Mouse (Mus musculus): Measurements from ENCODE around the gene Plppr2. TPM values are rescaled to one million over a fixed set of nuclear protein-coding genes. Genes with fewer than 3 reads are reported as not detected.
A peak's percentile ranks its signal among the peaks of the same experiment; 100 is the strongest.

Plppr2 gene
- polyA plus RNA-seq, 1 experiment from 2014 or later = 7.0 TPM

DNA sequence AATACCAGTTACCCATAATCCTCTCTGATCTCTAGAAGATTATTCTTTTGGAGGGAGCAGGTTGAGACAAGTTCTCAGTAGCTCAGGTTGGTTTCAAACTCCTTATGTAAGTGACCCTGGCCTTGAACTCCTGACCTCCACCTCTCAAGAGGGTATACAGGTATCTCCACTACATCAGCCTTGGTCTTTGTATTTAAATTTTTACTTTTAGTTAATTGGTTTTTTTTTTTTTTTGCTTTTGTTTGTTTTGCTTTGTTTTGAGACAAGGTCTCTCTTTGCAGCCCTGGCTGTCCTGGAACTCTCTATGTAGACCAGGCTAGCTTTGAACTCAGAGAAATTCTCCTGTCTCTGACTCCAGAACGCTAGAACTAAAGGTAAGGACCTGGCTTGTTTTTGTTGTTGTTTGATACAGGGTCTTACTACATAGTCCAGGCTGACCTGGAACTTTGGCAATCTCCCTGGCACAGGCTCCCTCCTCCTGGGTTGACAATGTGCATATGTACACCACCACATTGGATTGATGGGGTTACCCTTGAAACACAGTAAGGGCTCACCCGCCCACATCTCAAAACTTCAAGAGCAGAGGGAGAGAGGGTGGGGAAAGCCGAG lies 13.2 kb upstream of the Plppr2 start:
- no peak for DNase-seq (ENCODE audit: low spot score)

DNA sequence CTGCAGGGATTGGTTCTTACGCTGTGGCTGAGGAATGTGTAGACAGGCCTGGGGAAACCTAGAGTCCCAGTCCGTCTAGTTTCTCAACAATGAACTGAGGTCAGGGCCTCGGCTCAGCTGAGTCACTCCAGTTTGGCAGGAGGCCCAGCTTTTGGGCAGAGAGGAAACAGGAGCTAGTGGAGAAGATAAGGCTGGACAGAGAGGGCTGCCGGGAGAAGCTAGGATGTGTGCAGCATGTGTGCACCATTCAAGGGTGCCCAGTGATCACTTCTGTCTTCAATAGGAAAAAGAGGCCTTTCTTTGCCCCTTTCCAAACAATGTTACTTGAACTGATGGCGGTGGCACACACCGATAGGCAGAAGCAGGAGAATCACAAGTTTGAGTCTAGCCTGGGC lies 12.7 kb upstream of the Plppr2 start:
- H3K4me3 ChIP-seq = peak overlapping the region; percentile 18
- peaks cover 6% of the 10 kb centered on the region for H3K36me3 ChIP-seq
- H3K27ac ChIP-seq = peak overlapping the region; percentile 64; the same call in 1 of the 2 replicates
- DNase-seq (ENCODE audit: low spot score) = peak; percentile 94
- no peaks in the 10 kb centered on the region for H3K27me3 ChIP-seq (ENCODE audit: insufficient read depth, poor library complexity, severe bottlenecking)
- H3K4me1 ChIP-seq = peaks cover 21% of the 10 kb centered on the region
- no peaks in the 10 kb centered on the region for H3K9me3 ChIP-seq
- WGBS = 37% methylated on average over 6 of the region's 6 CpGs

More for the DNA sequence above, 13.2 kb upstream of the Plppr2 start:
- Histone ChIP-seq H3K27me3 (ENCODE audit: insufficient read depth, poor library complexity, severe bottlenecking) (no peaks in the 10 kb centered on the region), H3K27ac (peak overlapping the region; percentile 64), H3K9me3 (no peaks in the 10 kb centered on the region), H3K4me3 (peak overlapping the region; percentile 18), H3K4me1 (peaks cover 21% of the 10 kb centered on the region), H3K36me3 (peaks cover 6% of the 10 kb centered on the region)
- 43% methylated on average over 3 of the region's 3 CpGs for WGBS

DNA sequence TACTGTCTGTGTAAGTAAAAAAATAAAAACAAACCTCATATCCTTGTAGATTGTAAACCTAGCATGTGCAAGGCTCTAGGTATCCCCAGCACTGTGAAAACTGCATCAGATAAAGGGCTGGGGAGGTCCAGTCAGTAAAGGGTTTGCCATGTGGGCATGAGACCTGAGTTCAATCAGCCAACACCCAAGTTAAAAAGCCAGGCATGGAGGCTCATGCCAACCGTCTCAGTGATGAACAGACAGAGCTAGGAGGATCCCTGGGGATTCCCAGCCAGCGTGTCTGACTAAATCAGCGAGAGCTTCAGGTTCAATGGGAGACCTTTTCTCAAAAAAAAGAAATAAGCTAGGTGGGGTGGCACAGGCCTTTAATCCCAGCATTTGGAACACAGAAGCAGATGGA lies 11.8 kb upstream of the Plppr2 start:
- Histone ChIP-seq H3K4me1 (peaks cover 21% of the 10 kb centered on the region), H3K36me3 (peaks cover 6% of the 10 kb centered on the region), H3K27me3 (ENCODE audit: insufficient read depth, poor library complexity, severe bottlenecking) (no peaks in the 10 kb centered on the region), H3K4me3 (no peak overlapping the region), H3K9me3 (no peaks in the 10 kb centered on the region), H3K27ac (no peak overlapping the region)
- DNase-seq (ENCODE audit: low spot score) = no peak
- WGBS = 88% methylated on average over 3 of the region's 3 CpGs

DNA sequence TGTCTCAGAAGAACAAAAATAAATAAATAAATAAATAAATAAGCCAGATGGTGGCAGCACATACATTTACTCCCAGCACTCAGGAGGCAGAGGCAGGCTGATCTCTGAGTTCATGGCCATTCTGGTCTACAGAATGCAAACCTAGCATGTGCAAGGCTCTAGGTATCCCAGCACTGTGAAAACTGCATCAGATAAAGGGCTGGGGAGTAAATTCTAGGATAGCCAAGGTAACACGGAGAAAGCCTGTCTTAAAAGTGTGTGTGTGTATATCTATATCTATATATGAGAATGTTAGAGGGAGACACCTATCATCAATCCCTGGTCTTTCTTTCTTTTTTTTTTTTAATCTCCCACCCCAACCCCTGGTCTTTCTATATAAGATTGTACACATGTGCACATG lies 11.3 kb upstream of the Plppr2 start:
- H3K4me3 ChIP-seq = no peak overlapping the region
- no peak overlapping the region for H3K27ac ChIP-seq
- H3K36me3 ChIP-seq = peaks cover 6% of the 10 kb centered on the region
- H3K4me1 ChIP-seq = peaks cover 21% of the 10 kb centered on the region
- no peak for DNase-seq (ENCODE audit: low spot score)
- WGBS = 96% methylated on average over 1 of the region's 1 CpGs
- H3K9me3 ChIP-seq = no peaks in the 10 kb centered on the region
- no peaks in the 10 kb centered on the region for H3K27me3 ChIP-seq (ENCODE audit: insufficient read depth, poor library complexity, severe bottlenecking)

DNA sequence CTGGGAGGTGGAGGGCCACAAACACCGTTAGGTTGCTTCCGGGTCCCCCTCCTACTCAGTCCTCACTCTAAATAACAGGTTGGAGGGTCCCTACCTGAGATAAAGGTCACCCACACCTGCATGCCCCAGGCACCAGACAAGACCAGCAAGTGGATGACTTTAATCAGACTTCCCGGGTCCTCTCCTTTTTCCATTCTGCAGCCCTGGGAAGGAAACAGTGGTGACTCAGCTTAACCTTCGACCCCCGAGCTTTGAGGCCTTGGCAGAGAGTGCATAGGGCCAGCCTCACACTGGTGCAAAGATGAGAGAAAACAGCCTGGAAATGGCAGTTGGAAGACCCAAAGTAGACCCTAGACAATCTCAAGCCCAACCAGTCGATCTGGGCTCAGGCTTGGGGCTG lies 10.7 kb upstream of the Plppr2 start:
- H3K27ac ChIP-seq = peak overlapping the region; percentile 84
- peaks cover 6% of the 10 kb centered on the region for H3K36me3 ChIP-seq
- H3K27me3 ChIP-seq (ENCODE audit: insufficient read depth, poor library complexity, severe bottlenecking) = no peaks in the 10 kb centered on the region
- no peak for DNase-seq (ENCODE audit: low spot score)
- peak overlapping the region; percentile 64 for H3K4me3 ChIP-seq
- no peaks in the 10 kb centered on the region for H3K9me3 ChIP-seq
- peaks cover 21% of the 10 kb centered on the region for H3K4me1 ChIP-seq
- WGBS = 71% methylated on average over 6 of the region's 6 CpGs

DNA sequence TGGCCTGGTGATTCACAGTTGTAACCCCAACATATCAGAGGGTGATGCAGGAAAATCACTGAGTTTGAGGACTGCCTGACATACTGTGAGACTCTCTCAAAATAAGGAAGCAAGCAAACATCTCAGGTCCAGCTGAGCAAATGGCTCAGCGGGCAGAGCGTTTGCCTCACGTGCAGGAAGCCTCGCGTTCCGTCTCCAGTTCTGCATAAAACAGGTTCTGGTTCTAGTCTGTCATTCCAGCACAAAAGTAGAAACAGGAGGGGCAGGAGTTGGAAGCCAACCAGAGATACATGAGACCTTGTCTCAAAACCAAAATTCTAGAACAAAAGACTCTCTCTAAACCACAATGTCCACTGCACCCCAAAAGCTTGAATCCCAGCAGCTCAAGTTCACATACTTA lies 10.0 kb upstream of the Plppr2 start:
- WGBS = 2% methylated on average over 6 of the region's 6 CpGs
- no peak for DNase-seq (ENCODE audit: low spot score)

DNA sequence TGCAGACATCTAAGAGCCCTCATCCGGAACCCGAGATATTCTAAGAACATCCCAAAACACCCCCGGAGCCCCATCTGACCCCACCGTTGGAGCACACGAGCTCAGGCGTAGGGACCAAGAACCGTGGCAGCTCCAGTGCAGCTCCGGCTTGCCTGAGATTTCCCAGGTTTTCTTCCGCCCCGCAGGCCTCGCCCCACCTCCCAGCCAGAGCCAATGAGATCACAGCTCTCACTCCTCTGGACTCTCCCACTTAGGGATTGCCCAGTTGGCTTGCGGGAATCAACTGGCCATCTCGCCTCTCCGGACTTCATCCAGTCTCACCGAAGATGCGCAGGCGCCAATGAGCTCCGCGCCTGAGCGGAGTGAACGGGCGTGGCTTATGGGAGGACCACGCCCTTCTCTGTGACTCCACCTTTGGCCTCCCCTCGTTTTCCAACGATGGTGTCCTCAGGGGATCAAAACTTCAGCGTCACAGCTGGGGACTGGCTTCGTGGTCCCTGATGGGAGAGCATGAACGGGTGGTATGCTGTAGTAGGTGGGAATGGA lies 9.6 kb upstream of the Plppr2 start, which contains the start of the genes Ccdc159 and Tmem205:
Gene Ccdc159, plus strand, starts transcription at position 264 of the 546 bp plus-strand sequence.
Gene Tmem205, minus strand, starts transcription at position 349 of the 546 bp plus-strand sequence.
- 2% methylated on average over 28 of the region's 28 CpGs for WGBS
- peaks cover 6% of the 10 kb centered on the region; the same call in 1 of the 2 replicates for H3K36me3 ChIP-seq
- peaks cover 27% of the 10 kb centered on the region for H3K4me1 ChIP-seq
- H3K9me3 ChIP-seq = no peaks in the 10 kb centered on the region
- peak within 1 kb of the TSS; percentile 64 for H3K4me3 ChIP-seq
- peak; percentile 99 for DNase-seq (ENCODE audit: low spot score)
- H3K27ac ChIP-seq = peak within 1 kb of the TSS; percentile 84
- no peaks in the 10 kb centered on the region for H3K27me3 ChIP-seq (ENCODE audit: insufficient read depth, poor library complexity, severe bottlenecking)

More for the DNA sequence above, 10.0 kb upstream of the Plppr2 start:
- Histone ChIP-seq H3K4me1 (peaks cover 25% of the 10 kb centered on the region), H3K27me3 (ENCODE audit: insufficient read depth, poor library complexity, severe bottlenecking) (no peaks in the 10 kb centered on the region), H3K27ac (peak overlapping the region; percentile 84), H3K4me3 (peak overlapping the region; percentile 64), H3K36me3 (peaks cover 6% of the 10 kb centered on the region), H3K9me3 (no peaks in the 10 kb centered on the region)

DNA sequence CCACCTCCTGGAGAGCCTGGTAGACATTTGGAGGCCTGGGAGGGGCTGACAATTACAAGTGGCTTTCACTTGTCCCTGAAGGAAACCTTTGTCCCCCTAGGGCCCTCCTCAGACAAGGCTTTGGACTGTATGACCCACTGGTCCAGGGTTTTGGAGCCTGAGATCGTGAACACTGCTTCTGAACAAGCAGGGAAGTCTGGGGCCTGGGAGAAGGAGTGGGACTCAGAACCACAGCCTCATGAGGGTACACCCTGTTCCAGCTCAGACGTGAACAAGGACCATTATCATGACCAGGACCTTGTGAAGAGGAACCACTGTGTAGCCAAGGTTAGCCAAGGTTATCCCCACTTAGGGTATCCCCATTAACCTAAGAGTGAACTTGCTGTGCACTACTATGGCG lies 7.6 kb upstream of the Plppr2 start:
- no peak for DNase-seq (ENCODE audit: low spot score)
- H3K4me3 ChIP-seq = no peak overlapping the region
- 0 out of 2 replicates have a peak, but pooled peaks cover 6% of the 10 kb centered on the region for H3K36me3 ChIP-seq
- peaks cover 30% of the 10 kb centered on the region for H3K4me1 ChIP-seq
- 74% methylated on average over 3 of the region's 3 CpGs for WGBS
- no peak overlapping the region for H3K27ac ChIP-seq
- no peaks in the 10 kb centered on the region for H3K9me3 ChIP-seq
- H3K27me3 ChIP-seq (ENCODE audit: insufficient read depth, poor library complexity, severe bottlenecking) = peaks cover 13% of the 10 kb centered on the region; the same call in 1 of the 2 replicates

DNA sequence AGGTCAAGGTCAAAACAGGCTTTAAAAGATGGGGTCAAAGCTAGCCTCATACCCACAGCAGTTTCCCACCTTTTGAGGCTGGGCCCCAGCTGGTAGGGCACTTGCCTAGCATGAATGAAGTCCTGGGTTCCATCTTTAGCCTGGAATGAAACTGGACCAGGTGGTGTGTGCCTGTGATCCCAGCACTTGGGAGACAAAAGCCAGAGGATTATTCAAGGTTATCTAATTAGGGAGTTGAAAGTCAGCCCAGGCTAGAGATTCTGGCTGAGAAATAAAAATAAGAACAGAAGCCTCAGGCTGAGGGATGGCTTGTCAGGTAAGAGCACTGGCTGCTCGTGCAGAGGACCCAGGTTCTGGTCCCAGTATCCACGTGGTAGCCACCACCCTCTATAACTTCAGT lies 4.8 kb upstream of the Plppr2 start:
- no peaks in the 10 kb centered on the region for H3K36me3 ChIP-seq
- no peak overlapping the region for H3K27ac ChIP-seq
- peaks cover 21% of the 10 kb centered on the region; the same call in 1 of the 2 replicates for H3K27me3 ChIP-seq (ENCODE audit: insufficient read depth, poor library complexity, severe bottlenecking)
- no peak for DNase-seq (ENCODE audit: low spot score)
- peaks cover 26% of the 10 kb centered on the region for H3K4me1 ChIP-seq
- WGBS = 62% methylated on average over 2 of the region's 2 CpGs
- H3K4me3 ChIP-seq = no peak overlapping the region
- no peaks in the 10 kb centered on the region for H3K9me3 ChIP-seq

DNA sequence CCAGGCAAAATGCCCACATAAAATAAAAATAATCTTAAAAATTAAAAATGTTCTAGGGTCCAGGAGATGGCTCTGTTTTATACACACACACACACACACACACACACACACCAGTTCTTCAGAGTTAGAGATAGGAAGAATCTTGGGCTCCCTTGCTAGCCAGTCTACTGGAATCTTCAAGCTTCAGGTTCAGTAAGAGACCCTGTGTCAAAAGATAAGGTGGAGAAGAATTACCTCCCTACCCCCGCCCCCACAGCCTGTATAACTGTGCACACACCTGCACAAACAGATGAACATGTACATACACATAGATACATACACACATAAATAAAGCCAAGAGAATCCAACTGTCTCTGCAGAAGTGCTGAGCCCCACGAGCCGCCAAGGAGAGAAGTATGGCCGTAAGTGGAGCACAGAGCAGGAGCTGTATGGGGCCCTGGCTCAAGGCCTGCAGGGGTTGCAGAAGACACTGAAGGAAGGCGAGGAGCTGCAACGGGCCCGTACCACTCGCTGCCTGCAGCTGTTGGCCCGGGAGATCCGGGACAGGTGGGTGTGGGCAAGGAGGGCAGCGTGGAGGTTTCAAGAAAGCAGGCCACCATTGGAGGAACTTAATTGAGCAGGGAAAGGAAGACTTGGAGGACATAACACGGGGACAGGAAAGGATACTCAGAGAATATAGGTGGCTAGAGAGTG lies 4.2 kb upstream of the Plppr2 start:
- DNase-seq (ENCODE audit: low spot score) = no peak
- Histone ChIP-seq H3K36me3 (no peaks in the 10 kb centered on the region), H3K27me3 (ENCODE audit: insufficient read depth, poor library complexity, severe bottlenecking) (peaks cover 21% of the 10 kb centered on the region; the same call in 1 of the 2 replicates), H3K4me3 (no peak overlapping the region), H3K27ac (no peak overlapping the region), H3K4me1 (peaks cover 30% of the 10 kb centered on the region), H3K9me3 (no peaks in the 10 kb centered on the region)
- WGBS = 54% methylated on average over 12 of the region's 12 CpGs

DNA sequence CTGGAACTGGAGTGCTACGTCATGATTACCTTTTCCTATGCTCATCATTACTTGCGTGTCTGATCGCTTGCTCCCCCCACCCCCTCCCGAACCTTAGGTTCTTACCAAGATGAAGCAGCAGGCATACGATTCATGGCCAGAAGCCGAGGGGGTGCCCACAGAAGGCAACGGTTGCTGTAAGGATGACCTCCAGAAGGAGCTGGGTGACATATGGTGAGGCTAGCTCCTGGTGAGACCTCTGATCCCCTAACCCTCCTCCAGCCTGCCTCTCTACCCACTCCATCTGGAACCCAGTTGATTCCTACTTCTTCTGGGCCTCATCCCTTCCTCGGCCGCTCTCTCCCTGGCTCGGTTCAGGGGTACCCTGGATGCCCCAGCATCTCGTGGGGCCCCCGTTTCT lies 2.8 kb upstream of the Plppr2 start:
- peaks cover 29% of the 10 kb centered on the region for H3K4me1 ChIP-seq
- WGBS = 84% methylated on average over 12 of the region's 12 CpGs
- H3K9me3 ChIP-seq = no peaks in the 10 kb centered on the region
- H3K4me3 ChIP-seq = no peak overlapping the region
- no peak overlapping the region for H3K27ac ChIP-seq
- DNase-seq (ENCODE audit: low spot score) = no peak
- no peaks in the 10 kb centered on the region for H3K36me3 ChIP-seq
- H3K27me3 ChIP-seq (ENCODE audit: insufficient read depth, poor library complexity, severe bottlenecking) = peaks cover 22% of the 10 kb centered on the region; the same call in 1 of the 2 replicates

DNA sequence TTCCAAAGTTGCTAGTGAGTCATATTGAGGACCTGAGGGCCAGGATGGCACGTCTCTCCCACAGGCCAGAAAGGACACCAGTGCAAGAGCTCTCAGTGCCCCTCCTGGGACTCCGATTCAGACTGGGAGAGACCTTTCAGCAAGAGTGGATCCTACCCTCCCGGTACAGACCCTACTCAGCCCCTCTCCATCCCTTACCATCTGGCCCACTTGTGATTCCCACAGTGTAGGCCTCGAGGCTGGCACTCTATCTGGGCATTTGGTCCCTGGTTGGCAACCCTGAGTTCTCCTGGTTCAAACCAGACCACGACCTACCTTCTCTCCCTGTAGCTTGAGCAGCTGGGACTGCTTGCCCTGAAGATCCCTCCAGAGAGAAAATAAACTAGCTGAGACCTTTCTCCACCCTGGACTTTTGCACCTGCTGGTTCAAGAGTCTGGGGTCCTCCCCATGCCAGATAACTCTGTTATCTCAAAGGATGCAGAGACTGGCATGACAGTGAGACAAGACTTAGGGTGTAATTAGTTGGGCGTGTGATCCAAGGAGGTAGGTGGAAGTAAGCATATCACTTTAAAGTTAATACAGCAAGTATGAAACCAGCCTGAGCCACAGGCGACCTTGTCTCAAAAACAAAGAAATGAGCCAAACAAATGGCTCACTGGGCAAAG lies 1.2 kb upstream of the Plppr2 start:
- H3K4me3 ChIP-seq = no peak overlapping the region
- no peak for DNase-seq (ENCODE audit: low spot score)
- no peak overlapping the region for H3K27ac ChIP-seq
- peaks cover 23% of the 10 kb centered on the region; the same call in 1 of the 2 replicates for H3K27me3 ChIP-seq (ENCODE audit: insufficient read depth, poor library complexity, severe bottlenecking)
- WGBS = 75% methylated on average over 7 of the region's 7 CpGs
- H3K9me3 ChIP-seq = no peaks in the 10 kb centered on the region
- no peaks in the 10 kb centered on the region for H3K36me3 ChIP-seq
- H3K4me1 ChIP-seq = peaks cover 29% of the 10 kb centered on the region
